Mouse (Mus musculus): ENCODE measurements around the gene Gm5244. TPM values are rescaled to one million over a fixed set of nuclear protein-coding genes. Genes with fewer than 3 reads are reported as not detected.

The Gm5244 gene
- not detected in 2 replicates for polyA plus RNA-seq (2015; fragmentation: Nextera tagmentation; extraction: Ambion mirVana)

DNA sequence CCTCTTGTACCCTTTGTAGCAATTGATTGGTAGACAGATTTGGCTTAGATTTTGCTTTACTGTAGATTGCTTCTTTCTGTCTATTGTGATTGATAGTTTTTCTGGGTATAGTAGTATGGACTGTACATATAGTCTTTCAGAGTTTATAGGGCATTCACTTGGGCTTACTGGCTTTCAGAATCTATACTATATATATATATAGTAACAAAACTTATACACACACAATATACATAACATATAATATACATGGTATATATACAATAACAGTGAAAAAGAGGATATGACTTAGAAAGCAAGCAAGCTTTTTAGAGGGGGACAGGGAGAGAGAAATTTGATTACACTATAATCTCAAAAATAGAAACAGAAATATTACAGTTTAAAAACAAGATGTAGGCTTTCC lies at the start of gene Gm5244:
Gene Gm5244 (plus strand): TSS at position 301 of the 400 bp plus-strand sequence.
- H3K27ac ChIP-seq (replicated peaks), result no peak within 1 kb of the TSS
- ATAC-seq (ENCODE audit: insufficient number of reproducible peaks, low FRiP score, low TSS enrichment, low read depth), result no peak
- H3K4me2 ChIP-seq (replicated peaks), result no peak within 1 kb of the TSS
- no peak within 1 kb of the TSS for H3K9ac ChIP-seq
- H3K27me3 ChIP-seq, result no peaks in the 10 kb centered on the region
- H3K4me3 ChIP-seq (replicated peaks), result no peak within 1 kb of the TSS
- no peaks in the 10 kb centered on the region for H3K9me3 ChIP-seq (replicated peaks)
- H3K36me3 ChIP-seq, result no peaks in the 10 kb centered on the region
- H3K4me1 ChIP-seq, result no peaks in the 10 kb centered on the region

DNA sequence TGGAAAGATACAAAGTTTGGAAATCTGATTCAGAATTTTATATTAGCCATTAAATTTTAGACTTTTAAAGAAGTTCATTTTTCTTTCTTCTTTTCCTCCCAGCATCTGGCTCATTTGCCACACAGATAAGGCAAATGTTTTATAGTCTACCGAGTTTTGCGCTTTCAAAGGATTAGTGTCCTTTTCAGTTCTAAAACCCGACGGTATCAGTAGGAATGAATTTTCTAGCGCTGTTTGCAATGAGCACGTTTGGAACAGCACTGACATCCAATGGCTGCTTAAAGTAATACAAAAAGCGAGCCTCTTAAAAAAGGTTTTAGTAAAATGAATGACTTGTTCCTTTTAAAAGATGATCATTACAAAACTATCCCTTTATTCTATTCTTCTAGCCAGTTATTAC lies 49.4 kb upstream of the Gm5244 start:
- no peaks in the 10 kb centered on the region for H3K9me3 ChIP-seq (replicated peaks)
- WGBS, result 1% methylated on average over 7 of the region's 7 CpGs

DNA sequence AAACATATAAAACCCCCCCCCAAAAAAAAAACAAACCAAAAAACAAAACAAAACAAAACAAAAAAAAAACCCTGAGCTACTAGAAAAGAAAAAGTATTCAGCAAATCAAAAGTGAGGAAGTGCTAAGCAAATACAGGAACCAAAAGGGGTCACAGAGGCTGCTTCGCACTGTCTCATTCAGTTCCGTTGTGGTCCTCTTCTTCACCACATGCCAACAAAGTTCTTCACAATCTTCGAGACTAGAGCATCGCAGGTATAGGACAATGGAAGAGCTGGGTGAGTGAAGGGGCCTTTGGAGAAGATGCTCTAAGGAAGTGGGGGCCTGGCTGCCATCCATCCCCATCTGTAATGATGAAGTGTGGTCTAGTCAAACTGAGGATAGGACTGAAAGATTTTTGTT lies 48.1 kb upstream of the Gm5244 start:
- WGBS, result 83% methylated on average over 4 of the region's 4 CpGs
- Histone ChIP-seq H3K4me1 (no peaks in the 10 kb centered on the region), H3K27me3 (no peaks in the 10 kb centered on the region), H3K27ac (replicated peaks) (no peak overlapping the region), H3K9me3 (replicated peaks) (no peaks in the 10 kb centered on the region), H3K36me3 (no peaks in the 10 kb centered on the region), H3K4me2 (replicated peaks) (no peak overlapping the region), H3K9ac (no peak overlapping the region), H3K4me3 (replicated peaks) (no peak overlapping the region)
- no peak for ATAC-seq (ENCODE audit: insufficient number of reproducible peaks, low FRiP score, low TSS enrichment, low read depth)

More for the DNA sequence above, 49.4 kb upstream of the Gm5244 start:
- Histone ChIP-seq H3K27ac (replicated peaks) (peak overlapping the region; percentile 100), H3K36me3 (no peaks in the 10 kb centered on the region), H3K27me3 (no peaks in the 10 kb centered on the region), H3K4me3 (replicated peaks) (peak overlapping the region; percentile 70), H3K9ac (peak overlapping the region; percentile 60), H3K4me2 (replicated peaks) (peak overlapping the region; percentile 68), H3K4me1 (0 out of 2 replicates have a peak, but pooled peaks cover 3% of the 10 kb centered on the region)
- ATAC-seq (ENCODE audit: insufficient number of reproducible peaks, low FRiP score, low TSS enrichment, low read depth), result no peak

DNA sequence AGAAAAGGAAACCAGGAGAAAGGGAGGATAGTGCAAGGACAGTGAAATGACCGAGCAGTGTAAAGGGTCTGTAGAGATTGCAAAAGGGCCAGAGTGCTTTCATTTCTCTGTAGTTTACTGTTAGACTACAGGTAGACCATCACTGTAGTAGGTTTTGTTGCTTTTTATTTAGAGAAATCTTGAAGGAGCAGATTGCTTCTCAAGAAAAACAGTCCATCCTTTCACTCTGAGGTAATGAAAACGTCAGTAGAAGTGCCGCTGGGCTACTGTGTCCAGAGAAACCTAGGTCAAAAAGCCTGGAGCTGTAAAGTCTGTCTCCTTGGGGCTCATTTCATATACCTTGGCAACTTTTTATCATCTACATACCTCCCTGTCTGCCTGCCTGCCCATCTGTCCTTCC lies 47.4 kb upstream of the Gm5244 start:
- Histone ChIP-seq H3K9ac (no peak overlapping the region), H3K36me3 (no peaks in the 10 kb centered on the region), H3K9me3 (replicated peaks) (no peaks in the 10 kb centered on the region), H3K27me3 (no peaks in the 10 kb centered on the region), H3K4me2 (replicated peaks) (no peak overlapping the region), H3K4me3 (replicated peaks) (no peak overlapping the region), H3K4me1 (no peaks in the 10 kb centered on the region), H3K27ac (replicated peaks) (no peak overlapping the region)
- 79% methylated on average over 3 of the region's 3 CpGs for WGBS
- ATAC-seq (ENCODE audit: insufficient number of reproducible peaks, low FRiP score, low TSS enrichment, low read depth), result no peak

DNA sequence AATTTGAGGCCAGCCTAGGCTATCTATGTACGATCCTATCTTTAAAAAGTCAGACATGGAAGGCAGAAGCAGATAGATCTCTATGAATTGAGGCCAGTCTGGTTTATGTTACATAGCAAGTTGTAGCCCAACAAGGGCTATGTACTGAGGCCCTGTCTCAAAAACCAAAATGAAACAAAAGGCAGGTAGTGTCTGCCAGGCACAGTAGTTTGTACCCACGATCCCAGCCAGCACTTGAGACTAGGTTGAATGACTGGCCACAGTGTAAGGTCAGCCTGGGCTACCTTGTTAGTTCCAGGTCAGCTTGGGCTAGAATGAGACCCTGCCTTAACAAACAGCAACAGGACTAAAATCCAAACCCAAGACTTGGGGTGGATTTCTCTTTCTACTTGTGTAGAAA lies 45.9 kb upstream of the Gm5244 start:
- Histone ChIP-seq H3K4me3 (replicated peaks) (no peak overlapping the region), H3K9me3 (replicated peaks) (no peaks in the 10 kb centered on the region), H3K4me2 (replicated peaks) (no peak overlapping the region), H3K27me3 (no peaks in the 10 kb centered on the region), H3K36me3 (no peaks in the 10 kb centered on the region), H3K27ac (replicated peaks) (no peak overlapping the region), H3K9ac (no peak overlapping the region), H3K4me1 (no peaks in the 10 kb centered on the region)
- ATAC-seq (ENCODE audit: insufficient number of reproducible peaks, low FRiP score, low TSS enrichment, low read depth), result no peak
- 61% methylated on average over 2 of the region's 2 CpGs for WGBS

DNA sequence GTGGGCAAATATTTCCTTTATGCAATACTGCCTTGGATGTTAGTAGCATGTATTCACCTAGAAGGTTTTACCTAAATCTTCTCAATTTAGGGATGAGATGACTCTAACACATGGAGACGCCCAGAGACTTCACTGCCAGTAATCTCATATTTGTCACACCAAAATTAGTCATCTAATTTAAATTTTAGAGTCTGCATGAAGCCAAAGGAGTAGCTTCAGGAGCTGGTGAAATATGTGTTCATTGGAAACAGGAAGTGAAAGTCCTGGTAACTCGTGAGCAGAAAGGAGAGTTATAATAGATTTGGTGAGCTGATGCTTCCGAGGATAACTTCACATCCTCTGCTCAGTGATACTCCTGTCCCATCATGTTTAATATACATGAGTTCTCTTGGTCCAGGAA lies 45.4 kb upstream of the Gm5244 start:
- H3K9me3 ChIP-seq (replicated peaks), result no peaks in the 10 kb centered on the region
- 67% methylated on average over 3 of the region's 3 CpGs for WGBS
- H3K4me3 ChIP-seq (replicated peaks), result no peak overlapping the region
- H3K4me1 ChIP-seq, result no peaks in the 10 kb centered on the region
- H3K27ac ChIP-seq (replicated peaks), result no peak overlapping the region
- no peaks in the 10 kb centered on the region for H3K36me3 ChIP-seq
- ATAC-seq (ENCODE audit: insufficient number of reproducible peaks, low FRiP score, low TSS enrichment, low read depth), result no peak
- H3K27me3 ChIP-seq, result no peaks in the 10 kb centered on the region
- no peak overlapping the region for H3K4me2 ChIP-seq (replicated peaks)
- H3K9ac ChIP-seq, result no peak overlapping the region

DNA sequence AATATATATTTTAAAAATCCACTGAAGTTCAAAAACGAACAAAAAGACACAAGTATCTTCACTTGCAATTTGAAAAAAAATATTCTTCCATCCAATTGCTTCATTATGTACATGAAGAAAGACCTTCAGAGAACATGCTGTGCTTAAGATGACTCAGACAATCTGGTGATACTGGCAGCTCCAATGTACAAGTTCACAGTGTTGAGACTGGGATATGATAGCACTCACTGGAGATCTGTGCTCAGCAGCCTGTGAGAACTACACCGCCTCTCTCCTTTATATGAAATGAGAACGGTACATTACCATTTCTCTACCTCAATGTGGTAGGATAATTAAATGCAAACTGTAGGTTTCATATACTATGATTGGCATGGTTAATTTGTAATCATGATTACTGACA lies 43.7 kb upstream of the Gm5244 start:
- ATAC-seq (ENCODE audit: insufficient number of reproducible peaks, low FRiP score, low TSS enrichment, low read depth), result no peak
- Histone ChIP-seq H3K27ac (replicated peaks) (no peak overlapping the region), H3K4me3 (replicated peaks) (no peak overlapping the region), H3K4me1 (no peaks in the 10 kb centered on the region), H3K9me3 (replicated peaks) (no peaks in the 10 kb centered on the region), H3K27me3 (no peaks in the 10 kb centered on the region), H3K36me3 (no peaks in the 10 kb centered on the region), H3K4me2 (replicated peaks) (no peak overlapping the region), H3K9ac (no peak overlapping the region)
- 67% methylated on average over 3 of the region's 3 CpGs for WGBS

DNA sequence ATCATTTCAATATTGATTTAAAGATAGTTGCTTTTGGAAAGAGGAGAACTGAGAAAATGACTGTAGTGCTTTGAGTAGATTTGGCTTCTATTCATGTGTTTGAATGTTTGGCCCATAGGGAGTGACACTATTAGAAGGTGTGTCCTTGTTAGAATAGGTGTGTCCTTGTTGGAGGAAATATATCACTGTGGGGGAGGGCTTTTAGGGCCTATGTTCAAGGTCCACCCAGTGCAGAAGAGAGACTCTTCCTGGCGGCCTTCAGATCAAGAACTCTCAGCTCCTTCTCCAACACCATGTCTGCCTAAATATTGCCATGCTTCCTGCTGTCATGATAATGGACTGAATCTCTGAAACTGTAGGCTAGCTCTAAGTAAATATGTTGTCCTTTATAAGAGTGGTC lies 42.2 kb upstream of the Gm5244 start:
- H3K4me3 ChIP-seq (replicated peaks), result no peak overlapping the region
- 70% methylated on average over 1 of the region's 1 CpGs for WGBS
- no peaks in the 10 kb centered on the region for H3K4me1 ChIP-seq
- H3K9me3 ChIP-seq (replicated peaks), result no peaks in the 10 kb centered on the region
- H3K36me3 ChIP-seq, result no peaks in the 10 kb centered on the region
- H3K27ac ChIP-seq (replicated peaks), result no peak overlapping the region
- ATAC-seq (ENCODE audit: insufficient number of reproducible peaks, low FRiP score, low TSS enrichment, low read depth), result no peak
- H3K9ac ChIP-seq, result no peak overlapping the region
- no peaks in the 10 kb centered on the region for H3K27me3 ChIP-seq
- H3K4me2 ChIP-seq (replicated peaks), result no peak overlapping the region

DNA sequence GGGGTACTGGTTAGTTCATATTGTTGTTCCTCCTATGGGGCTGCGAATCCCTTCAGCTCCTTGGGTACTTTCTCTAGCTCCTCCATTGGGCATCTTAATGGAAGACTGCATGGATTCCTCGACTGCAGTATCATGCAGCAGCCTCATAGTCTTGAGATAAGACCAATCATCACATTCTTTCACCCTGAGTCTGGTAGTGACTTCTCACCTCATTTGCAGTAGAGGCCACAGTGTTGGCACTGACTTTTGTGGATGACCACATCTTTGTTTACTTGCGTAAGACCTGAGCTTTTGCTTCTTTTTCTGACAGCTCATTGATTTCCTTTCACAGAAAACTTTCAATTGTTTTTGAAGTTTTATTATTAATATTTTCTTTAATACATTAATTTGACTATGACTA lies 40.8 kb upstream of the Gm5244 start:
- H3K36me3 ChIP-seq, result no peaks in the 10 kb centered on the region
- H3K4me2 ChIP-seq (replicated peaks), result no peak overlapping the region
- WGBS, result 84% methylated on average over 3 of the region's 3 CpGs
- no peaks in the 10 kb centered on the region for H3K9me3 ChIP-seq (replicated peaks)
- H3K4me3 ChIP-seq (replicated peaks), result no peak overlapping the region
- no peak overlapping the region for H3K27ac ChIP-seq (replicated peaks)
- H3K27me3 ChIP-seq, result no peaks in the 10 kb centered on the region
- no peak overlapping the region for H3K9ac ChIP-seq
- ATAC-seq (ENCODE audit: insufficient number of reproducible peaks, low FRiP score, low TSS enrichment, low read depth), result no peak
- no peaks in the 10 kb centered on the region for H3K4me1 ChIP-seq

DNA sequence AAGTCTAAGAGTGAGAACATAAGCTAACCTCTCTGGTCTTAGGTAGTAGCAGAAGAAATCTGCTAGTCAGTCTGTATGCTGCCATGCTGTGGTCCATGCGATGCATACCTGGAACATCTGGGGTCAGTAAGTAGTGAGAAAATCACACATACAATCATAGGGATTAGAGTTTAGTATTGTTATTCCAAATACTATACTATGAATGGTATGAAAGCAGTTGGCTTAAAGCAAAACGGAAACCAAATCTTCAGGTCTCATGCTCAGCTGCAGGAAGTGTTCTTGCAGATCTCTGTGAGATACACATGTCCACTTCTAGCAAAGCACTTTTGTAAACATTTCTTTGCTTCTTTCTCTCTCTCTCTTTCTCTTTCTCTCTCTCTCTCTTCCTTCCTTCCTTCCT lies 40.3 kb upstream of the Gm5244 start:
- Histone ChIP-seq H3K4me3 (replicated peaks) (no peak overlapping the region), H3K4me2 (replicated peaks) (no peak overlapping the region), H3K27me3 (no peaks in the 10 kb centered on the region), H3K36me3 (no peaks in the 10 kb centered on the region), H3K9ac (no peak overlapping the region), H3K27ac (replicated peaks) (no peak overlapping the region), H3K4me1 (no peaks in the 10 kb centered on the region), H3K9me3 (replicated peaks) (no peaks in the 10 kb centered on the region)
- 62% methylated on average over 2 of the region's 2 CpGs for WGBS
- ATAC-seq (ENCODE audit: insufficient number of reproducible peaks, low FRiP score, low TSS enrichment, low read depth), result no peak

DNA sequence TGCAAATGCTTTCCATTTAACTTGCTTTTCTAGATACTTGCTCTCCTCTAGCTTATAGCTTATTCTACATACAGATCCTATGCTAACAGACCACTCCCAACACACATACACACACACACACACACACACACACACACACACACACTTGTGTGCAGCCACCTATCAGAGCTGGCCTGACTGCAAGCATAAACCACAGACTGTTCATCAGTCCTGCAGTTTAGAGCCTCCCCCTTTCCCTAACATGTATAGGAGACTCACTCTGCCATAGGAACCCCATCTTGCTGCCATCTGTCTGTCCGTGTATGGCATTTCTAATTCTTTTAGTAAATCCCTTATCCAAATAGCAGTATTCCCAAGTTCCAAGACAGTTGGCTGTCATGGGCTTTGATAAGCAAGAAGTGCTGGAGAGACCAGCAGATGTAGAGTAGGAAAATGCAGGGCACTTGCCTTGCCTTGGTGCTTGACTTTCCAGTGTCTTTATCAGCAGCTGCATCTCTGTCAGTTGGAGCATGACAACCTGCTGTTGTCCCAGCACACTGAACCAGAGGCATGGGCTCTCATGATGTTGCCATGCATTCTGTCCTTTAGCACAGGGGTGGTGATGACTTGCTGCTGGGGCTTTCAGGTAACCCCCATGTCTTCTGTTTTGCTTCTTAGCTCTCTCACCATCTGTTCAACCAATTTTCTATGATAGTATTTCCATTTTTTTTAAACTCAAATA lies 33.7 kb upstream of the Gm5244 start:
- Histone ChIP-seq H3K4me1 (no peaks in the 10 kb centered on the region), H3K27ac (replicated peaks) (no peak overlapping the region), H3K4me2 (replicated peaks) (no peak overlapping the region), H3K9ac (no peak overlapping the region), H3K4me3 (replicated peaks) (no peak overlapping the region), H3K9me3 (replicated peaks) (no peaks in the 10 kb centered on the region), H3K36me3 (no peaks in the 10 kb centered on the region), H3K27me3 (no peaks in the 10 kb centered on the region)
- ATAC-seq (ENCODE audit: insufficient number of reproducible peaks, low FRiP score, low TSS enrichment, low read depth), result no peak
- WGBS, result 29% methylated on average over 1 of the region's 1 CpGs

DNA sequence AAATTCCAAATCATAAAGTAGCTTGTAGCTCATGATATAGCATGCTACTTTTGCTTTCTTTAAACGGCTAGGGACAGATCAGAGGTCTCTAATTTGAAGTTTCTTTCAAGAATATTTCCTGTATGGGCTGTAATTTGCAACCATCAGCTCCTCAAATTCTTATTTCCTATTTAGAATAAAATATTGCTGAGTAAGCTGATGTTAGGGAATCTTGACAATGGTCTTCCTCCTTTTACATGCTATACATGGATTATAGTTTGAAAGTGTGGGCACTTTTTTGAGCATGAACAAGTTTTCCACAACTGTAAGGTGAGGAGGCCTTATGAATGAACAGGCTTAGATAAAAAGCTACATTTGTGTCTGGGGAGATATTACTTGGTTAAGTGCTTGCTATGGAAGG lies 32.6 kb upstream of the Gm5244 start:
- no peaks in the 10 kb centered on the region for H3K27me3 ChIP-seq
- H3K4me3 ChIP-seq (replicated peaks), result no peak overlapping the region
- H3K9ac ChIP-seq, result no peak overlapping the region
- H3K27ac ChIP-seq (replicated peaks), result no peak overlapping the region
- H3K4me2 ChIP-seq (replicated peaks), result no peak overlapping the region
- ATAC-seq (ENCODE audit: insufficient number of reproducible peaks, low FRiP score, low TSS enrichment, low read depth), result no peak
- no peaks in the 10 kb centered on the region for H3K4me1 ChIP-seq
- H3K36me3 ChIP-seq, result no peaks in the 10 kb centered on the region
- no peaks in the 10 kb centered on the region for H3K9me3 ChIP-seq (replicated peaks)
- 74% methylated on average over 1 of the region's 1 CpGs for WGBS

Measured in embryonic facial prominence, embryonic 15.5 days (tissue).